Mouse (Mus musculus) neural tube, embryonic 15.5 days (tissue): ENCODE results near the gene Ogfod2. TPM values are rescaled to one million over a fixed set of nuclear protein-coding genes. Genes with fewer than 3 reads are reported as not detected.

Experiments
- ATAC-seq: fragments of 200-750 bp; cut with Nextera tagmentation; 2 replicates; pipeline ENCODE4 v1.8.0; 2017; ENCODE audit warnings: mild to moderate bottlenecking, moderate TSS enrichment, moderate library complexity; ENCODE audit not compliant: low FRiP score
- H3K27ac ChIP-seq: fragments of 300-500 bp; sonication (generic); replicated peaks from 2 replicates; pipeline ENCODE4 v1.5.1; 2015; ENCODE audit warnings: mild to moderate bottlenecking, inconsistent platforms
- H3K27me3 ChIP-seq: fragments of 300-500 bp; sonication (generic); replicated peaks from 2 replicates; pipeline ENCODE4 v1.6.1; 2015; ENCODE audit warnings: inconsistent platforms
- H3K36me3 ChIP-seq: fragments of 300-500 bp; sonication (generic); 2 replicates; pipeline ENCODE4 v1.6.1; 2015; ENCODE audit warnings: inconsistent platforms
- H3K4me1 ChIP-seq: fragments of 300-500 bp; sonication (generic); 2 replicates; pipeline ENCODE4 v1.6.1; 2015; ENCODE audit warnings: inconsistent platforms
- H3K4me2 ChIP-seq: fragments of 300-500 bp; sonication (generic); 2 replicates; pipeline ENCODE4 v1.6.1; 2015; ENCODE audit warnings: inconsistent platforms, mild to moderate bottlenecking, moderate library complexity
- H3K4me3 ChIP-seq: fragments of 300-500 bp; sonication (generic); replicated peaks from 2 replicates; pipeline ENCODE4 v1.5.1; 2015; ENCODE audit warnings: mild to moderate bottlenecking, inconsistent platforms
- H3K9ac ChIP-seq: fragments of 300-500 bp; sonication (generic); replicated peaks from 2 replicates; pipeline ENCODE4 v1.6.1; 2015; ENCODE audit warnings: mild to moderate bottlenecking, inconsistent platforms
- H3K9me3 ChIP-seq: fragments of 300-500 bp; sonication (generic); replicated peaks from 2 replicates; pipeline ENCODE4 v1.6.1; 2016; ENCODE audit warnings: inconsistent platforms
- WGBS: fragments of 180-500 bp; shearing (Covaris S2); methylation state at CpG from one replicate; pipeline ENCODE4 v1.1.7; 2015; ENCODE audit warnings: mixed read lengths; 5-methylcytosine and 5-hydroxymethylcytosine counted together
- polyA plus RNA-seq: library from polyadenylated mRNA; unstranded; fragments of >200 nt; fragmentation: Nextera tagmentation; extraction: Ambion mirVana; gene quantifications from 2 replicates; pipeline ENCODE4 v1.2.1, GENCODE M21; 2015

Ogfod2 gene
- 39.5 and 43.7 TPM in 2 replicates for polyA plus RNA-seq

DNA sequence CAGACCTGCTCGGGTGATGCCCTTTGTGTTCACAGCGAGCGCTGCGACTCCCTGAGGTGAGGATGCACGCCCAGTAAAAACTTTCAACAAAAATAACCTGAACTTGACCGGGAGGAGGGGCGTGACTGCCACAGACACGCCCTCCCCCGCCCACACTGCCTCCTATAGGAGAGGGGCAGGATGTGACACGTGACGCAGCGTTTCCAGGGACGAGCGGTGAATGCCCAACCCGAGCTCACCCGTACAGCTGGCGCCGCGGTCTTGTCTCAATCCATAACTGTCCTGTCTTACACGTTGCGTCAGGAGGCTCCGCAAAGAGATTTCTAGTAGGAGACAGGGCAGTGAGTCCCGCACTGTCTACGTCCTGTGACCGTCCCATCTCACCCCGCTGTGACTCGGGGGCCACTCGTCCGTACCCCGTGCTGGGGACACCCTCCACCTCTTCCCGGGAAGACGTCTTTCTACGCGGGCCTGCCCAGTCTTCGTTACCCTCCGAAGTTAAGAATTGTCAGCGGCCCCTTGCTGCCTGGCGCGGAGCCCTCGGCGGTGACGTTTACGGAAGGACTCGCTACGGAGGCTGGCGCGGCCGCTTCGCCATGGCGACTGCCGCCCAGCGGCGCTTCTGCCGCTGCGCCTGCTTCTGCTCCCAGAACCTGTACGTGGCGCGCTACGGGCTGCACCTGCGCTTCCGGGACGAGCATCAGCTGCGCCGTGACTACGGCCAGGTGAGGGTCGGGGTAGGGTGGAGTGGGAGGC, at the start of gene Ogfod2:
Gene Ogfod2, plus strand, starts transcription at position 556 of the 756 bp plus-strand sequence.
- H3K4me2 ChIP-seq = peak within 1 kb of the TSS; percentile 92
- no peaks in the 10 kb centered on the region for H3K27me3 ChIP-seq
- ATAC-seq = peak; percentile 97
- H3K9ac ChIP-seq = peak within 1 kb of the TSS; percentile 68
- no peaks in the 10 kb centered on the region for H3K9me3 ChIP-seq
- WGBS = under 1% methylated on average over 66 of the region's 66 CpGs
- peak within 1 kb of the TSS; percentile 96 for H3K27ac ChIP-seq
- H3K4me3 ChIP-seq = peak within 1 kb of the TSS; percentile 93
- peaks cover 39% of the 10 kb centered on the region for H3K4me1 ChIP-seq
- no peaks in the 10 kb centered on the region for H3K36me3 ChIP-seq

DNA sequence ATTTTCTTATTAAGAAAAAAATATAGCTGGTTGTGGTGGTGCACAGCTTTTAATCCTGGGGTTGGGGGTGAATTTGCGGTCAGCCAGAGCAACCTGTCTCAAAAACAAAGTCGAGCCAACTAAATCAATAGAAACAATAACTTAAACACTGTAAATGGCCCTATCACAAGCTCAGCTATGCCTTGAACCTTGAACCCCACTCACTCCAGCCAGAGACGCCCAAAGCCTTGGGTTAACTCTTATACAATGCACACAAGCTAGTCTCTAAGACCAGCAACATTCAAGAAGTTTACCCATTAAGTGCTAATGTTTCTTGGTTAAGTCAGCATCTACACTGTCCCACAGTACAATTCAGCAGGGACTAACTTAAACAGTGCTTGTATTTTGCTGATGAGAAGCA, 42.4 kb upstream of the Ogfod2 start:
- no peak overlapping the region for H3K27ac ChIP-seq
- peaks cover 5% of the 10 kb centered on the region; the same call in 1 of the 2 replicates for H3K36me3 ChIP-seq
- no peaks in the 10 kb centered on the region for H3K9me3 ChIP-seq
- no peaks in the 10 kb centered on the region for H3K27me3 ChIP-seq
- no peak overlapping the region for H3K9ac ChIP-seq
- peaks cover 4% of the 10 kb centered on the region; the same call in 1 of the 2 replicates for H3K4me1 ChIP-seq
- H3K4me2 ChIP-seq = no peak overlapping the region
- no peak for ATAC-seq
- WGBS = 82% methylated on average over 3 of the region's 3 CpGs
- no peak overlapping the region for H3K4me3 ChIP-seq

DNA sequence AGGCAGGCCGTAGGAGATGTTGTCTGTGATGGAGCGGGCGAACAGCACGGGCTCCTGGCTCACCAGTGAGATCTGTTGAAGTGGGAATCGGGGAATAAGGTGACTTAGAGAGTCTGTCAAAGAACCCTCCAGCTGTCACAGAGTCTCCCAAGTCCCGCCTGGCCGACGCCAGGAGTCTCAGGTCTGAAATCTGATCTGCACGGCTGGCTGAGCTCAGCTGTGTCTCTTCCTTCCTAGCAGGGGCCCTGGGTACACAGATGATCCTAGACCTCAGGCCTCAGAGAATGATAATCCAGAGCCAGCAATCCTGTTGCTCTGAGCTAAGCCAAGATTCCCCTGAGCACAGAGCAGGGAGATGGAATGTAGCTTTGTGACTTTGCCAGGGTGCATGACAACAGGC, 38.4 kb upstream of the Ogfod2 start:
- Histone ChIP-seq H3K4me2 (no peak overlapping the region), H3K4me1 (peaks cover 22% of the 10 kb centered on the region; the same call in 1 of the 2 replicates), H3K4me3 (no peak overlapping the region), H3K27me3 (no peaks in the 10 kb centered on the region), H3K27ac (no peak overlapping the region), H3K9ac (no peak overlapping the region), H3K36me3 (no peaks in the 10 kb centered on the region; the same call in 1 of the 2 replicates), H3K9me3 (no peaks in the 10 kb centered on the region)
- WGBS = 60% methylated on average over 9 of the region's 9 CpGs
- ATAC-seq = no peak

DNA sequence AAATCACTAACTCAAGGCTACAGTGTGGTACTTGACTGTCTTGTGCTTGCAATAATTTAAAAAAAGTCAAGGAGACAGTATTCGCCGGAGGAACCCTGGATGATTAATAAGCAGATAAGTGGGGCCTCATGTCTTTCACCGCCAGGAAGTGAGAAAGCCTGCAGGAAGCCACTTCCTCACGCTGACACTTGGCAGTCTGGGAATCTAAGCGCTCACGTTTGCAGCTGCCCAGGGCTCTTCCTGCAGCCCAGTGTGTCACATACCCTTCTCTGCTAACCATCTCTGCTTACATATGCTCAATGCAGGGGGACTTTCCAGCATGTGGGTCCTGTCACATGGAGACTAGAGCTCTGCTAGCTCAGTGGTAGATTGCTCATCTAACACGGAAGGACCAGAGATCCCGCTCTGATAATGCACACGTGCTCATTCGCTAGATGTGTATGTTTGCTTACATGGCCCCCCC, 37.2 kb upstream of the Ogfod2 start:
- WGBS = 64% methylated on average over 10 of the region's 10 CpGs
- peaks cover 29% of the 10 kb centered on the region; the same call in 1 of the 2 replicates for H3K4me1 ChIP-seq

DNA sequence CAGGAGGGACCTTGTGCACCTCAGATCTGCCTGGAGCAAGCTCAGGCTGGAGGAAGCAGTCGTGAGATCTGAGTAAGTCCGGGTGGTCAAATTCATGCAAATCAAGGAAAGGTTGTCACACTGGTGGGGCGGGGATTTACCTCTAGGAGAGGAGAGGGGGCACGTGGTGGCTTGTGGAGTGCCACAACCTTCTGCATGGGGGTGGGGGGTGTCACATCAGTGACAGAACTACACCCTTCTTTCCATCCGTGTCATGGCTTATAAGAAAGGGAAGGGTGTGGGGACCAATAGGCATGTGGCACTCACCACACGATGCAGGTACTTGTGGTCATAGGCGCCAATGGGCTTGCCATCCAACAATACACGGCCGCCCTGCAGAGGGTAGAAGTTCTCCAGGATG, 36.4 kb upstream of the Ogfod2 start:
- no peaks in the 10 kb centered on the region; the same call in 1 of the 2 replicates for H3K36me3 ChIP-seq
- ATAC-seq = no peak
- H3K4me2 ChIP-seq = no peak overlapping the region
- peaks cover 34% of the 10 kb centered on the region; the same call in 1 of the 2 replicates for H3K4me1 ChIP-seq
- WGBS = 75% methylated on average over 9 of the region's 9 CpGs
- no peak overlapping the region for H3K4me3 ChIP-seq
- H3K9me3 ChIP-seq = no peaks in the 10 kb centered on the region
- no peak overlapping the region for H3K9ac ChIP-seq
- H3K27me3 ChIP-seq = no peaks in the 10 kb centered on the region
- no peak overlapping the region for H3K27ac ChIP-seq

More for the DNA sequence above, 37.2 kb upstream of the Ogfod2 start:
- Histone ChIP-seq H3K36me3 (no peaks in the 10 kb centered on the region; the same call in 1 of the 2 replicates), H3K9me3 (no peaks in the 10 kb centered on the region), H3K27ac (no peak overlapping the region), H3K4me3 (no peak overlapping the region), H3K27me3 (no peaks in the 10 kb centered on the region), H3K9ac (no peak overlapping the region), H3K4me2 (no peak overlapping the region)
- no peak for ATAC-seq

DNA sequence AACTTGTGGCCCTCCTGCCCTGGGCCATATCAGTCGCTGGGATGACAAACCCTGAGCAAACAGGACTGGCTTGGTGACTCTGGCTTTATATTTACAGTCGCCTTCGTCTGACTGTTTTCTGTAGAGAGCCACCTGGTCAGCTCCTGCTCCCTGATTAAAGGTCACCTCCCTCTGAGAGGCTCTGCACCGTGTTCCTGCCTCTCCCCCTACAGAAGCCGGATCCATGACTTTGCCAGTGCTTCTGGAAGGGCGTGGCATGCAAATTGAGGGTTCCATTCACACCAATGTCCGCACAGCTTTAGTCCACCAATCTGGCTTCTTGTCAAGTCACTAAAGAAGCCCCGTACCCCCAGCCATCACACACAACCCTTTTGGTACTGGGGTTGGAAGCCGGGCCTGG, 35.5 kb upstream of the Ogfod2 start:
- H3K36me3 ChIP-seq = no peaks in the 10 kb centered on the region
- no peak overlapping the region for H3K4me3 ChIP-seq
- peaks cover 34% of the 10 kb centered on the region; the same call in 1 of the 2 replicates for H3K4me1 ChIP-seq
- H3K4me2 ChIP-seq = no peak overlapping the region
- no peaks in the 10 kb centered on the region for H3K9me3 ChIP-seq
- ATAC-seq = no peak
- WGBS = 57% methylated on average over 9 of the region's 9 CpGs
- no peak overlapping the region for H3K27ac ChIP-seq
- no peak overlapping the region for H3K9ac ChIP-seq
- no peaks in the 10 kb centered on the region for H3K27me3 ChIP-seq

DNA sequence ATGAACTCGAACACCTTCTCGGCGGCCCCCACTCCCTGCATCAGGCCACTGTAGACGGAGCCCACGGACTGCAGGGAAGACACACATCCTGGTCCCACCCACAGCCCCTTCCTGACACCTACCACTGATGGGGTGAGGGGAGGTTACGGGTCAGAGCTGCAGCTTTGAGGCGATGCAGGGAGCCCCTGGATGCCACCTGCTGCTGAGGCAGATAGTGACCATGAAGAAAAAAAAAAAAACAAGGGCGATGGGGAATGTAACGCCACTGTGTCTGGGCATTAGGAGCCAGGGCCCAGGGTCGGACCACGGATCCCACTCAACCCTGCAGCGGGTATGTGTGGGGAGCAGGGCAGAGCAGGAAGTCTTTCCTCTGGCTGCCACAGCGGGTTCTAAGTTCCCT, 34.9 kb upstream of the Ogfod2 start:
- ATAC-seq = no peak
- no peaks in the 10 kb centered on the region for H3K27me3 ChIP-seq
- H3K4me3 ChIP-seq = no peak overlapping the region
- peaks cover 30% of the 10 kb centered on the region; the same call in 1 of the 2 replicates for H3K4me1 ChIP-seq
- no peak overlapping the region for H3K4me2 ChIP-seq
- H3K9me3 ChIP-seq = no peaks in the 10 kb centered on the region
- H3K9ac ChIP-seq = no peak overlapping the region
- no peaks in the 10 kb centered on the region for H3K36me3 ChIP-seq
- 82% methylated on average over 13 of the region's 13 CpGs for WGBS
- no peak overlapping the region for H3K27ac ChIP-seq

DNA sequence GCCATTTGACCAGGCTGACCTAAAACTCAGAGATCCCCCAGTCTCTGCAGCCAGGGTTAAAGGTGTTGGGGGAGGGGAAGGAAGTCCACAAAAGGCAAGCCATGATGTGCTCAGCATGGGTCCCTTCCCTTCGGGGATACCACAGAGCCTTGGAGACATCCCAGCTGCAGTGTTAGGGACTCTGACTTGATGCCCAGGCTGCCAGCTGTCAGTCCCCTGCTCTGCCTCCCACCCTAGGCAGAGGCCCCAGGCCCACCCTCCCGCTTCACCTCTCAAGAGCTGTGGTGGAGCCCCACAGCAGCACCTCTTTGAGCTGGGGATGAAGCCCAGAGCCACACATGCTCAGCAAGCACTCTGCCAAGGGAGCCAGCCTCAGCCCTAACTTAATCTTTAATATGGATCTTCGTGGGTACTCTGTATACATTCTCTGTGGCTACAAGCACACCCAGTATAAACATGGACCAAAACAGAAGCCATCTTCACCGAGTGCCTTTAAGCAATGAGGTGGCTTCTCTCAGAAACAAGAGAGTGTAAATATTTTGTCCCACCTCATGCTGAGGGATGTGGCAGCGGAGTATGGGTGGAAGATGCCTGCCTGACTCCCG, 34.1 kb upstream of the Ogfod2 start:
- WGBS = 58% methylated on average over 6 of the region's 6 CpGs
- Histone ChIP-seq H3K4me1 (peaks cover 30% of the 10 kb centered on the region; the same call in 1 of the 2 replicates), H3K27me3 (no peaks in the 10 kb centered on the region), H3K9me3 (no peaks in the 10 kb centered on the region), H3K4me2 (no peak overlapping the region), H3K36me3 (no peaks in the 10 kb centered on the region), H3K9ac (no peak overlapping the region), H3K27ac (peak overlapping the region; percentile 77; the same call in 1 of the 2 replicates), H3K4me3 (no peak overlapping the region)
- no peak for ATAC-seq

DNA sequence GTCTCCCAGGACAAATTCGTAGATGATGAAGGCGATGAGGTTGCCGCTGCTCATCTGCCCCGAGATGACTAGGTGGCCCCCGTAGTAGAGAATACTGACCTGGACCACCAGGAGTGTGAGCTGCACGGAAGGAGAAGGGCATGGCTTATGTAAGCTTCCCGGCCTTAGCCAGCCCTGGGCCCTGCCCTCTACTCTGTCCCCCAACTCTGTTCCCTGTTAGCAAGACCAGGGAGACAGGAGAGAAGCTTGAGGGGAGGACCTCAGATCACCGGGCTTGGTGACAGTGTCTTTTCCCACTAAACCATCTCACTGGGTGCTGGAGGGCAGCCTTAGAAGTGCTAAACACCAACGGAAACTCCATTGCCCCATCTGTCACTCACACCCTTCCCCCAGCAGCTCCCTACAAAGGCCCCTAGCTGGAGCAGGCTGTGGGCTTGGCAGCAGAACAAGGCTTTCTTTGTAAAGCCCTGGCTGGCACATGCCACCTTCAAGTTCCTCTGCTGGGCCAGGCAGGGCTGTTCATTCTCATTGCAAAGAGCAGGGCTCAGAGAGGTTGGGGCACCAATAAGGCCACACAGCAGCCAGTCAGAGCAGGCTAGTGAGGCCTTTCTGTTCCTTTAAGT, 33.2 kb upstream of the Ogfod2 start:
- ATAC-seq = peak; percentile 82
- H3K4me3 ChIP-seq = no peak overlapping the region
- H3K9ac ChIP-seq = no peak overlapping the region
- H3K27ac ChIP-seq = peak overlapping the region; percentile 77
- no peaks in the 10 kb centered on the region for H3K27me3 ChIP-seq
- no peaks in the 10 kb centered on the region for H3K9me3 ChIP-seq
- H3K36me3 ChIP-seq = no peaks in the 10 kb centered on the region
- 59% methylated on average over 9 of the region's 9 CpGs for WGBS
- H3K4me1 ChIP-seq = peaks cover 30% of the 10 kb centered on the region; the same call in 1 of the 2 replicates
- H3K4me2 ChIP-seq = no peak overlapping the region

DNA sequence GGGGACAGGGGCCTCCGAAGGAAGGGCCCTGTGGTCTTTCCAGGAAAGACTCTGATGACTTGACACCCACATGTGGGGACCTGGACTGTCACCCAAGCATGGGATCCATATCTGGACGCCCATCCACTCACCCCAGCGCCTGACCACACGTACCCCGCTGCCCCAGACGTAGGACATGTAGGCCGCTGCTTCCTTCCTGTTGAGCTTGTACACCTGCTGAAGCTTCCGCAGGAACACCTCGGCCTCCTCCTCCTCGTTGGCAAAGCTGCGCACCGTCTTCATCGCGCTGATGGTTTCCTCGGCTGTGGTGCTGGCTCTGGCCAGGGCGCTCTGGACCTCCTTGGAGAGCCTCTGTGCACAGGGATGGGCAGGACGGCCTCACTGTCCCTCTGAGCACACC, 32.2 kb upstream of the Ogfod2 start:
- peaks cover 29% of the 10 kb centered on the region; the same call in 1 of the 2 replicates for H3K4me1 ChIP-seq
- H3K27me3 ChIP-seq = no peaks in the 10 kb centered on the region
- H3K9ac ChIP-seq = no peak overlapping the region
- H3K27ac ChIP-seq = no peak overlapping the region
- 93% methylated on average over 17 of the region's 17 CpGs for WGBS
- no peak overlapping the region for H3K4me2 ChIP-seq
- H3K9me3 ChIP-seq = no peaks in the 10 kb centered on the region
- ATAC-seq = no peak
- no peak overlapping the region for H3K4me3 ChIP-seq
- no peaks in the 10 kb centered on the region for H3K36me3 ChIP-seq

DNA sequence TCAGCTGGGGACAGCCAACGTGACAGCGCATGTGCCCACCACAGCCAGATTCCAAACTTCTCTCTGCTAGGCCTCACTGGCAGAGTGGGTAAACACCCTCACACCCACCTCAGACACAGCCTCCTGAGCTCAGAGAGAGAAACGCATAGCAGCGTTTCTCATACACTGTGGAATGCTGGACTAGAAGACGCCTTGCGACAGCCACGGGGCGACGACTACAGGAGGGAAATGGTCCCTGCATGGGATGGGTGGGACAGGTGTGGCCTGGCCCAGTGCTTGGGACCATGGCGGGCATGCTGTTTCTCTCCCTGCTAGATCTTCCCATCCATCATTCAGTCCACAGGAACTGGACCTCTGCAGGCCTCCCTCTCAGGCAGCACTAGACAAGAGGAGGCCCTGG, 29.6 kb upstream of the Ogfod2 start:
- no peak for ATAC-seq
- 90% methylated on average over 10 of the region's 10 CpGs for WGBS
- no peaks in the 10 kb centered on the region for H3K36me3 ChIP-seq
- H3K9me3 ChIP-seq = no peaks in the 10 kb centered on the region
- no peak overlapping the region for H3K4me3 ChIP-seq
- H3K27me3 ChIP-seq = 0 out of 2 replicates have a peak, but pooled peaks cover 6% of the 10 kb centered on the region
- no peak overlapping the region for H3K27ac ChIP-seq
- no peak overlapping the region for H3K9ac ChIP-seq
- 0 out of 2 replicates have a peak, but pooled peaks cover 22% of the 10 kb centered on the region for H3K4me1 ChIP-seq
- H3K4me2 ChIP-seq = no peak overlapping the region
